Mouse (Mus musculus): ENCODE measurements at regions not wholly inside any gene's neighbourhood (a gene's known extent, or its start where the extent isn't known, plus 50 kb on each side); places are given as distances from the start of the nearest gene placed in this dataset.

GRCm38 (mm10) chr11:84592715-84593339 is 67.5 kb upstream of the Lhx1 start:
- 24% methylated on average over 6 of the region's 6 CpGs for WGBS
- Histone ChIP-seq H3K27me3 (peaks cover 6% of the 10 kb centered on the region; the same call in 1 of the 2 replicates), H3K9me3 (no peaks in the 10 kb centered on the region), H3K36me3 (no peaks in the 10 kb centered on the region), H3K4me2 (replicated peaks) (no peak overlapping the region), H3K4me3 (replicated peaks) (no peak overlapping the region), H3K27ac (no peak overlapping the region), H3K4me1 (replicated peaks) (peaks cover 17% of the 10 kb centered on the region), H3K9ac (replicated peaks) (no peak overlapping the region)
- ATAC-seq: no peak

GRCm38 (mm10) chr11:84587107-84587506 is 61.8 kb upstream of the Lhx1 start:
- no peaks in the 10 kb centered on the region for H3K9me3 ChIP-seq
- H3K27ac ChIP-seq: 0 out of 2 replicates have a peak overlapping the region, but pooled peaks have one; percentile 17
- H3K4me3 ChIP-seq (replicated peaks): no peak overlapping the region
- 18% methylated on average over 14 of the region's 14 CpGs for WGBS
- H3K36me3 ChIP-seq: no peaks in the 10 kb centered on the region
- no peak overlapping the region for H3K9ac ChIP-seq (replicated peaks)
- no peaks in the 10 kb centered on the region for H3K27me3 ChIP-seq
- H3K4me2 ChIP-seq (replicated peaks): no peak overlapping the region
- no peak for ATAC-seq
- H3K4me1 ChIP-seq (replicated peaks): peaks cover 35% of the 10 kb centered on the region

DNA sequence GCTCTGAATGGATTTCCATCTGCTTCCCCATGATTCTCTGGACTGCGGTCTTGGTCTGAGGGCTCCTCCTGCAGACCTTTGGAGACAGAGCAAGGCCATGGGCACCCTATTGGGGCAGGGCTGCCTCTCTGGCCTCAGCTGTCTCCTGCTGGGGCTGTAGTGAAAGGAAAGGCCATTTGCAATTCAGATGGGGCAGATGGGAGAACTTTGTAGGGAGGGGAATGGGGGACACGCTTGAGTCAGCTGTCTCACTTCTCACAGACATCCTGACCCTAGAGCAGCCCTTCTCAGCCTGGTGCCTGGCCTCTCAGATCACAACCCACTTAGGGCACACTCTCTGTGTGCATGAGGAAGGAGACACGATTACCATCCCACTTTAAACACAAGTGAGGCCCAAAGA is 60.3 kb upstream of the Lhx1 start:
- WGBS: 14% methylated on average over 3 of the region's 3 CpGs
- Histone ChIP-seq H3K9me3 (no peaks in the 10 kb centered on the region), H3K4me2 (replicated peaks) (no peak overlapping the region), H3K9ac (replicated peaks) (no peak overlapping the region), H3K27ac (peak overlapping the region; percentile 68), H3K4me3 (replicated peaks) (no peak overlapping the region), H3K4me1 (replicated peaks) (peaks cover 40% of the 10 kb centered on the region), H3K27me3 (no peaks in the 10 kb centered on the region), H3K36me3 (no peaks in the 10 kb centered on the region)
- peak; percentile 70 for ATAC-seq

DNA sequence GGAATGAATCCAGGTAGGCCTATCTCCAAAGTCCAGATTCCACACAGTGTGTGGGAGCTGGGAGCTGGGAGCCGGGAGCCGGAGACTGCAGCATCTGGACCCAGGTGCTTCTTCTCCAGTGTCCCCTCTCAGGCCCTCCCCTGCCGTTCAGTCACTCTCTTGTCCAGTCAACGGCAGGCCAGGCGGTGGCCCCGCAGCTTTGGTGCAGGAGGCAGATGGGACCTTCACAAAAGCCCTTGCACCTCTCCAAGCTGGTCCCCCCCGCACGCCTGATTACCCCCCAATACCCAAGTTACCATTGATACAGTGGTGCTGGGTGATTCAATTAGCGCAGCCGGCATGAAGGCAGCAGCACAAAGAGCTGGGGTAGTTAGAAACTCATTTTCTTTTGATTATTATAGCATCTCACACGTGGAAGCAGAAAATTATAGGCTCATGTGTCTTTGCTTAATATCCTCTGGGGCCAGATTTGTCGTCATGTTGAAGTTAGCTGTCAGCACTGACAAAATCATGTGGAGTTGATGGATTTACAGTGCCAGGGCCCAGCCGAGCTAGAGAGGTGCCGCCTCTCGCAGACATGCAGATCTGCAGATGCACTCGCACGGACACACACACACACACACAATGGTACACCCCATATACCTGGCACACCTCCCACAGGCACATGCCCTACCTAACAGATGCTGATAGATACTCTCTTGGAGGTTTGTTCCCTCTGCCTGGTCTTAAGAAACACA is 53.6 kb upstream of the Lhx1 start:
- peak overlapping the region; percentile 59; the same call in 1 of the 2 replicates for H3K27ac ChIP-seq
- peaks cover 12% of the 10 kb centered on the region; the same call in 1 of the 2 replicates for H3K27me3 ChIP-seq
- peak; percentile 59; the same call in 1 of the 2 replicates for ATAC-seq
- H3K4me3 ChIP-seq (replicated peaks): no peak overlapping the region
- WGBS: 34% methylated on average over 17 of the region's 17 CpGs
- no peaks in the 10 kb centered on the region for H3K36me3 ChIP-seq
- H3K4me2 ChIP-seq (replicated peaks): no peak overlapping the region
- H3K9ac ChIP-seq (replicated peaks): no peak overlapping the region
- H3K4me1 ChIP-seq (replicated peaks): peaks cover 56% of the 10 kb centered on the region
- H3K9me3 ChIP-seq: no peaks in the 10 kb centered on the region
